Mouse (Mus musculus) stomach, postnatal 0 days (tissue): ENCODE results near the gene Ifnl3. TPM values are rescaled to one million over a fixed set of nuclear protein-coding genes. Genes with fewer than 3 reads are reported as not detected.

Source experiments
- ATAC-seq: fragments of 200-750 bp; cut with Nextera tagmentation; 2 replicates; pipeline ENCODE4 v1.8.0; 2017; ENCODE audit not compliant: low FRiP score, low TSS enrichment
- DNase-seq: peaks from one replicate; pipeline ENCODE4 v3.0.0-alpha.2; 2016; ENCODE audit warnings: low spot score
- H3K27ac ChIP-seq: fragments of 300-500 bp; sonication (generic); replicated peaks from 2 replicates; pipeline ENCODE4 v1.5.1; 2014; ENCODE audit warnings: mild to moderate bottlenecking, control low read depth
- H3K27me3 ChIP-seq: fragments of 300-500 bp; sonication (generic); 2 replicates; pipeline ENCODE4 v1.6.1; 2014; ENCODE audit warnings: low read length; ENCODE audit not compliant: control insufficient read depth, insufficient read depth
- H3K36me3 ChIP-seq: fragments of 300-500 bp; sonication (generic); 2 replicates; pipeline ENCODE4 v1.6.1; 2014; ENCODE audit warnings: low read length, mixed read lengths; ENCODE audit not compliant: control insufficient read depth, insufficient read depth
- H3K4me1 ChIP-seq: fragments of 300-500 bp; sonication (generic); replicated peaks from 2 replicates; pipeline ENCODE4 v1.6.1; 2014; ENCODE audit warnings: antibody characterized with exemption; ENCODE audit not compliant: control insufficient read depth, insufficient read depth
- H3K4me2 ChIP-seq: fragments of 300-500 bp; sonication (generic); replicated peaks from 2 replicates; pipeline ENCODE4 v1.6.1; 2014; ENCODE audit warnings: low read depth, mild to moderate bottlenecking, control low read depth, moderate library complexity
- H3K4me3 ChIP-seq: fragments of 300-500 bp; sonication (generic); 2 replicates; pipeline ENCODE4 v1.5.1; 2014; ENCODE audit warnings: low read depth, low read length, control low read depth
- H3K9ac ChIP-seq: fragments of 300-500 bp; sonication (generic); 2 replicates; pipeline ENCODE4 v1.6.1; 2014; ENCODE audit warnings: mild to moderate bottlenecking, low read length, control low read depth, mixed read lengths
- H3K9me3 ChIP-seq: fragments of 300-500 bp; sonication (generic); 2 replicates; pipeline ENCODE4 v1.6.1; 2016; ENCODE audit warnings: low read length; ENCODE audit not compliant: control insufficient read depth
- CTCF ChIP-seq: IDR thresholded peaks from 2 replicates; pipeline ENCODE4 v1.5.1; 2016; ENCODE audit warnings: antibody characterized with exemption, low read depth, mild to moderate bottlenecking, moderate library complexity
- EP300 ChIP-seq: optimal IDR thresholded peaks from 2 replicates; pipeline ENCODE3; 2016; ENCODE audit warnings: antibody characterized with exemption
- WGBS: fragments of 180-500 bp; shearing (Covaris S2); extraction: QIAGEN DNeasy Blood & Tissue Kit; methylation state at CpG from one replicate; pipeline ENCODE4 v1.1.7; 2014; 5-methylcytosine and 5-hydroxymethylcytosine counted together
- polyA plus RNA-seq: library from polyadenylated mRNA; unstranded; fragments of >200 nt; fragmentation: Nextera tagmentation; extraction: Ambion mirVana; gene quantifications from 2 replicates; pipeline ENCODE4 v1.2.1, GENCODE M21; 2015

Ifnl3 gene
- polyA plus RNA-seq, 1 experiment from 2014 or later: not detected

GRCm38 (mm10) chr7:28545048-28545890 is 22.6 kb downstream of the Ifnl3 start:
- no peak for TF ChIP-seq EP300
- no peak for TF ChIP-seq CTCF
- peak; percentile 80 for ATAC-seq
- Histone ChIP-seq H3K27ac (0 out of 2 replicates have a peak overlapping the region, but pooled peaks have one; percentile 49), H3K4me1 (0 out of 2 replicates have a peak, but pooled peaks cover 2% of the 10 kb centered on the region), H3K4me2 (no peak overlapping the region), H3K36me3 (no peaks in the 10 kb centered on the region), H3K9me3 (no peaks in the 10 kb centered on the region), H3K4me3 (no peak overlapping the region), H3K9ac (no peak overlapping the region), H3K27me3 (no peaks in the 10 kb centered on the region; the same call in 1 of the 2 replicates)
- 31% methylated on average over 14 of the region's 14 CpGs for WGBS
- peak; percentile 85 for DNase-seq

DNA sequence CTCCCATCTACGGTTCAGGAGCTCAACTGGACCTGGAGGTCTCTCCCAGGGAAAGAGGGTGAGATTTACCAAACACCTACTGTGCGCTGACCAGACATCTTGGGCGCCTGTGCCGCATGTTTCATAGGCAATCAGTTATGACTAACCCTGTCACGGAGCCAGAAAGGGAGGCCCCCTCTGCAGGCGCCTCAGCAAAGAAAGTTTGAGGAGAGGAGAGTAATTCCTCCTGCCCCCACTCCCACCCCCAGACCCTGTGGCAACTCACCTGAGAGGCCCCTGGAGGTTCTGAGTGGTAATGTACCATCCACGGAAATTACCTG is 23.2 kb downstream of the Ifnl3 start:
- DNase-seq (no peak), ATAC-seq (no peak)
- no peak overlapping the region; the same call in 1 of the 2 replicates for H3K27ac ChIP-seq
- no peaks in the 10 kb centered on the region for H3K9me3 ChIP-seq
- no peak overlapping the region for H3K9ac ChIP-seq
- no peak overlapping the region for H3K4me2 ChIP-seq
- H3K27me3 ChIP-seq: no peaks in the 10 kb centered on the region; the same call in 1 of the 2 replicates
- no peaks in the 10 kb centered on the region for H3K36me3 ChIP-seq
- 0 out of 2 replicates have a peak, but pooled peaks cover 2% of the 10 kb centered on the region for H3K4me1 ChIP-seq
- 51% methylated on average over 7 of the region's 7 CpGs for WGBS
- TF ChIP-seq EP300 (no peak), CTCF (no peak)
- no peak overlapping the region for H3K4me3 ChIP-seq

DNA sequence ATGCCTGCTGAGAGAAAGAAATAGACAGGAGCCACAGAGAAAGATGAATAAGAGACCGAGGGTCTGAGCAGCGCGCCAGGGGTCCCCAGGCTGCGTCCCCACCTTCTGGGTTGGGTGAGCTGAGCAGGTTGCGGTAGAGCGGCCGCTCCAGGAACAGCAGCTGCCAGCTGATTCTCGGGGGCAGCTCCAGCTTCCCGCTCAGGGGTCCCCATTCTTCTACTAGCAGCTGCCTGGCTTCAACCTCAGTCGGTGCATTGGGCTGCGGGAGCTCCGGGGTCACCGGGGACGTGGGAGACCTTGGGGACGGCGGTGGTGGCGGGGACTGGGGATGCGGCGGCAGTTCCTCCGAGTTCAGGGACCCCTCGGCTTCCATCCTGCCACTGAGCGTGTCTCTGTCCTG is 24.0 kb downstream of the Ifnl3 start:
- WGBS: 4% methylated on average over 22 of the region's 22 CpGs
- Histone ChIP-seq H3K4me3 (peak overlapping the region; percentile 22), H3K4me2 (peak overlapping the region; percentile 39), H3K27me3 (no peaks in the 10 kb centered on the region; the same call in 1 of the 2 replicates), H3K27ac (no peak overlapping the region), H3K9me3 (no peaks in the 10 kb centered on the region), H3K4me1 (0 out of 2 replicates have a peak, but pooled peaks cover 2% of the 10 kb centered on the region), H3K36me3 (no peaks in the 10 kb centered on the region), H3K9ac (peak overlapping the region; percentile 27)
- DNase-seq (no peak), ATAC-seq (no peak)
- TF ChIP-seq CTCF (no peak), EP300 (no peak)

DNA sequence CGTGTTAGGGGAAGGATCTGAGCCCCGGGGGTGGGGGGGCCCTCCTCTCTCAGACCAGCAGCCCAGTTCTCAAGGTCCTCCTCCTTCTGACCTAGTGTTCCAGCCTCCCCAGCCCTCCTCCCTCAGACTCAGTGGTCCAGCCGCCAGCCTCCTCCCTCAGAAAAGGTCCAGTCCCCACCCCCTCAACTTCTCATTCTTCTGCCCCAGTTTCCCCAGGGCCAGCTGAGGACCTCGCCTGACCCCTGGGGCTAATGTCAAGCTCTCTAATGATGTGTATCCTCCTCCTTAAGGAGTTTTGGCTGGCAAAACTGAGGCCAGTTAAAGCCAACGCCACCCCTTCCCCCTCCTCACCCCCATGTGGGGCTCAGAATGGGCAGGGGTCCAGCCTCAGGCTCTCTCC is 24.5 kb downstream of the Ifnl3 start, which contains the start of gene Nccrp1:
TSS of gene Nccrp1 (minus strand) at position 101 of the 400 bp plus-strand sequence.
- H3K36me3 ChIP-seq: no peaks in the 10 kb centered on the region
- H3K4me2 ChIP-seq: peak within 1 kb of the TSS; percentile 39
- peak within 1 kb of the TSS; percentile 77 for H3K27ac ChIP-seq
- no peaks in the 10 kb centered on the region for H3K9me3 ChIP-seq
- H3K9ac ChIP-seq: peak within 1 kb of the TSS; percentile 35
- WGBS: 9% methylated on average over 5 of the region's 5 CpGs
- TF ChIP-seq CTCF (no peak), EP300 (no peak)
- H3K4me3 ChIP-seq: peak within 1 kb of the TSS; percentile 22
- 0 out of 2 replicates have a peak, but pooled peaks cover 2% of the 10 kb centered on the region for H3K4me1 ChIP-seq
- no peak for ATAC-seq
- no peaks in the 10 kb centered on the region; the same call in 1 of the 2 replicates for H3K27me3 ChIP-seq
- DNase-seq: no peak

DNA sequence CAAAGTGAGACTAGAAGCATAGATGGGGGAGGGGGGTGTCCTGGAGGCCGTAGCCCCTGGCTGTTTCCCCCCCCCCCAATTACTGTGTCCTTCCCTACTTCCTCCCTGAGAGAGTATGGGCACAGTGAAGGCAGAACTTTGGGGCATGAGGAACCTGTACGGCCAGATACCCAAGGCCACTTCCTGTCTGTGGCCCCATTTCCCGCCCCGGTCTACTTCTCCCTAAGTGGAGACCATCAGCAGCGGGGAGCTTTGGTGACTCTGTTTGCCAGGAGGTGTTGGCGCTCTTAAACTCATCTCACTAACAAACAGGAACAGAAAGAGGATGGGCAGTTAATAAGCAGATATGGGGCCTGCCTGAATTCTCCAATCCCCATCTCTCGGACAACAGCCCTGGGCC is 25.0 kb downstream of the Ifnl3 start:
- TF ChIP-seq EP300 (no peak), CTCF (no peak)
- Histone ChIP-seq H3K27me3 (no peaks in the 10 kb centered on the region; the same call in 1 of the 2 replicates), H3K4me3 (no peak overlapping the region), H3K36me3 (no peaks in the 10 kb centered on the region), H3K27ac (peak overlapping the region; percentile 77), H3K4me2 (no peak overlapping the region), H3K9me3 (no peaks in the 10 kb centered on the region), H3K4me1 (0 out of 2 replicates have a peak, but pooled peaks cover 2% of the 10 kb centered on the region), H3K9ac (no peak overlapping the region)
- no peak for ATAC-seq
- DNase-seq: no peak
- WGBS: 66% methylated on average over 6 of the region's 7 CpGs

GRCm38 (mm10) chr7:28553076-28553475 is 30.4 kb downstream of the Ifnl3 start:
- no peak overlapping the region for H3K9ac ChIP-seq
- 0 out of 2 replicates have a peak, but pooled peaks have one; percentile 21 for ATAC-seq
- peak overlapping the region; percentile 59 for H3K27ac ChIP-seq
- H3K9me3 ChIP-seq: no peaks in the 10 kb centered on the region
- WGBS: 71% methylated on average over 6 of the region's 6 CpGs
- H3K4me1 ChIP-seq: no peaks in the 10 kb centered on the region
- DNase-seq: no peak
- no peaks in the 10 kb centered on the region for H3K27me3 ChIP-seq
- no peak overlapping the region for H3K4me2 ChIP-seq
- no peaks in the 10 kb centered on the region for H3K36me3 ChIP-seq
- no peak for TF ChIP-seq EP300
- no peak for TF ChIP-seq CTCF
- H3K4me3 ChIP-seq: no peak overlapping the region
